Mouse (Mus musculus): ENCODE measurements around the gene Olfr330.
"Not testable (repeated sequence)": the region's sequence is repeated elsewhere in the genome, so short reads cannot be mapped to it uniquely, and the experiment has no call there.

The Olfr330 gene

DNA sequence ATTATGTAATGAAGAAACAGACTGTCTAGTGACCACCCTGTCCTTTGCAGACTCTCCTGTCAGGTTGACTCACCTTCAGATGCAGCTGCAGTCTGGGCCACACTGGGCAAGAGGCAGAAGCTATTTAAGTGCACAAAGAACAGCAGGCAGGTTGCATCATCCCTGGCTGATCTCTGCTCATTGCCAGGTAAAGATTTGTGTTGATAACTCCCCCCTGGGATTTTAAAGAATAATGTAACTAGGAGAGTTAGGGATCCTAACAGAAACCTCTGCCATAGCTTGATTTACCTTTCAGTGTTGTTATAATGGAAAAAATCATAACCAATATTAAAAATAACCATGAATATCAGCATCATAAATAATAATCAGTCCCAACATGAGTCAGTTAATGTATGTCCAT lies at the start of gene Olfr330:
TSS of gene Olfr330 (minus strand) at position 101 of the 400 bp plus-strand sequence.
- not testable (repeated sequence) for DNase-seq

DNA sequence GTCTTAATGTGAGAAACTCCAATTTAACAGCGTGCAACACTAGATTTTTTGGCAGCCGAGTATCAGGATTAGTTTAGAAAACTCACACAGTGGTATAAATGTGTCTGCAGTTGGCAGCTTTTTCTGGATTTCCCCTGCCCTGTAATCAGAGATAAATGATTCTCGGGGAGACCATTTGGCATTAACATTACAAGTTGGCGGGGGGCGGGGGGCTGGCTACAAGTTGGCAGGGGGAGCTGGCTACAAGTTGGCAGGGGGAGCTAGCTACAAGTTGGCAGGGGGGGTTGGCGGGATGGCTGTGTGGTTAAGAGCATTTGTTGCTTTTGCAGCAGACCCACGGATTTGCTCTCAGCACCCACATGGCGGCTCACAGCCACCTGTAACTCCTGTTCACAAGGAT lies 44.0 kb upstream of the Olfr330 start:
- peak; percentile 67 for DNase-seq

DNA sequence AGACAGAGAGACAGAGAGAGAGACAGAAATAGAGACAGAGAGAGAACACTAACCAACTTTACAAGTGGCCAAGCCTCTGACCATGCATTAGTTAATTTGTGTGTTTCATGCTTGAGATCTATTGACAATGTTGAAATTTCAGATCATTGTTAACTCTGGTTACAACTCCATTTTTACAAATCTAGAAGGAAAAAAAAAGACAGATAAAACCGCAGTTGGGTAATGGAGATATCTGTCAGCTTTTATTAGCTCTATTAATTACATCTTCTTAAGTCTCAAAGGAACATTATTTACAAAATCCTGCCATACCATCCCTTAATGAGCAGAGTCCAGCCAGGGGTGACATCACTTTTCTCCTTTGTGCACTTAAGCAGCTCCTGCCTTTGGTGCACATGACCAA lies 42.8 kb upstream of the Olfr330 start, which contains the start of gene Olfr325:
TSS of gene Olfr325 (plus strand) at position 301 of the 400 bp plus-strand sequence.
- no peak for DNase-seq

DNA sequence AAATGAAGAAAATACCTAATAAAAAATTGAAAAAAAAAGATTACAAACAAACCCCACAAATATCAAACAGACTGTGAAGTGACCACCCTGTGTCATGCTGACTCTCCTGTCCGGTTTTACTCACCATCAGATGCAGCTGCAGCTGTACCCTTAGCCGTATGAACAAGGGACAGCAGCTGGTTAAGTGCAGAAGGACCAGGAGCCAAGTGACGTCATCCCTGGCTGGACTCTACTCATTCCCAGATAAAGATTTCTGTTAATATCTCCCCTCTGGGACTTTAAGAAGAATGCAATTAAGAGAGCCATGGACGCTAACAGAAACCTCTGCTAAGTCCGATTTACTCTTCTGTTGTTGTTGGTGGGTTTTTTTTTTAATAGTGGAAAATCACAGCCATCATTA lies 35.8 kb upstream of the Olfr330 start, which contains the start of gene Olfr224:
TSS of gene Olfr224 (minus strand) at position 149 of the 400 bp plus-strand sequence.
- DNase-seq = no peak

DNA sequence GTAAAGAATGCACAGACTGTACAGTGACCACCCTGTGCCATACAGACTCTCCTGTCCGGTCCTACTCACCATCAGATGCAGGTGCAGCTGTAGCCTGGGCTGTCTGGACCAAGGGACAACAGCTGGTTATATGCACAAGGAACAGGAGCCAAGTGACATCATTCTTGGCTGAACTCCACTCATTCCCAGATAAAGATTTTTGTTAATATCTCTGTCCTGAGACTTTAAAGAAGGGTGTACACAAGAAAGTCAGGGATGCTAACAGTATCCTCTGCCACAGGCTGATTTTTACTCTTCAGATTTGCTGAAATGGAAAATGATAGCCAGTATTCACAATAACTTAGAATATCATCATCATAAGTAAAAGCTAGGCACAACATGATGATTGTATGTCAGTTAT lies 20.9 kb upstream of the Olfr330 start, which contains the start of gene Olfr328:
TSS of gene Olfr328 (minus strand) at position 101 of the 400 bp plus-strand sequence.
- no peak for DNase-seq

DNA sequence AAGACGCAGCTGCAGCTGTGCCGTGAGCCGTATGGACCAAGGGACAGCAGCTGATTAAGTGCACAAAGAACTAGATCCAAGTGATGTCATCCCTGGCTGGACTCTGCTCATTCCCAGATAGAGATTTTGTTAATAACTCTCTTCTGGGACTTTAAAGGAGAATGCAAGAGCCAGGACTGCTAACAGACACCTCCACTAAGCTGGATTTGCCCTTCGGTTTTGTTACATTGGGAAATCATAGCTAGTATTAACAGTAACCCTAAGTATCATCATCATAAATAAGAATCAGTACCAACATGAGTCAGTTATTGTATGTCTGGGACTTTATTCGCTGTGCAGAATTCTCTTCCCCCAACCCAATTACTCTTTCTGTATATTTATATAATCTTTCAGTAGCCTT lies 11.7 kb upstream of the Olfr330 start, which contains the start of gene Olfr329-ps:
TSS of gene Olfr329-ps (minus strand) at position 101 of the 400 bp plus-strand sequence.
- DNase-seq = no peak

DNA sequence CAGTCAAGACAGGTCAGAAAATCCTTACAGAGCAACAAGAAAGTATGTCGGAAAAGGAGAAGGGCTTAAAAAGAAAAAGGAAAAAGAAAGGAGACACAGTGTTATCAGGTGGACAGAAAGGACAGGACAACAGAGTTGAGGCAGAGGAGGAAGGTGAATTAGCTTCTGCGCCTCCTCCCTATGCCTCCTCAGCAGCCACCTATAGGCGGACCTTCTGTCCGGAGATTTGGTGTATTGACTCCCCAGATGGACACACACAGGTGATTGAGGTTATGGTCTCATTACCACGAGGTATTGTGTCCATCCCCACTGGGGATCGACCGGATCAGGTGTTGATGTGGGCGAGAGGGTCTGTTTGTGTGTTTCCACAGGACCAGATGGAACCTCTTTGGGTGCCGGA lies 14.9 kb downstream of the Olfr330 start:
- peak; percentile 8 for DNase-seq

DNA sequence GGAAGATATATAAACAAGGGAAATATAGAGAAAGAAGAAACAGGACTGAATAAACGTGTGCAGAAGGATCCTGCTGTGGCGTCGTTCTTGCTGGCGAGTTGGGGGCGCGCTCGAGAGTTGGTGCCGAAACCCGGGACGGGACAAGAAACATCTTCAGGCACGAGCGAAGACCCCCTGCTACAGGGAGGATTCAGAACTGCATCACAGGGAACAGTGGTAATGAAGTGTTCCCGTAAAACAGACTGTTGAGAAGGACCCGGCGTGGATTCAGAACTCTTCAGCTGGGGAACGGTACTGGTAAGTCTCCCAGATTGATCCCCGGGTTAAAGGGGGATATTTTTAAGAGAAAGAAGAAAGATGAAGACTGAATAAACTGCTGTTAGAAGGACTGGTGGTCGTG lies 15.7 kb downstream of the Olfr330 start:
- peak; percentile 70 for DNase-seq

DNA sequence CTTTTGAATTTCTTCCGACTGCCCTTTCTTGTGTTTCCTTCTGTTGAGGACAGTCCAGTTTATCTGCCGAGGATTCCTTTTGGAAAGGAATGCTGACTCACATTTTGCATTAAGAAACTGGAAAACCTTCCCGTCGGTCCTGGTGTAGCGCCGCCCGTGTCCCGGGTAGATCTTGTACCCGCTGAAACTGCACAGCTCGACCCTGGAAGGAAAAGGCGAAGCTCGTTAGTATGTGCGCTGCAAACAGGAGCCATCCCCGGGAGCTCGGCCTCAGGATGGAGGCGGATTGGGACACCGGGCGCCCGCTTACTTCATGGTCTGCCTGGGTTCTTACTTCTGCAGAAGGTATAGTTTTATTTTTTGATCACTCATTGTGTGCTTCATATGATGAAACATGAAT lies 25.6 kb downstream of the Olfr330 start:
- DNase-seq = not testable (repeated sequence)

DNA sequence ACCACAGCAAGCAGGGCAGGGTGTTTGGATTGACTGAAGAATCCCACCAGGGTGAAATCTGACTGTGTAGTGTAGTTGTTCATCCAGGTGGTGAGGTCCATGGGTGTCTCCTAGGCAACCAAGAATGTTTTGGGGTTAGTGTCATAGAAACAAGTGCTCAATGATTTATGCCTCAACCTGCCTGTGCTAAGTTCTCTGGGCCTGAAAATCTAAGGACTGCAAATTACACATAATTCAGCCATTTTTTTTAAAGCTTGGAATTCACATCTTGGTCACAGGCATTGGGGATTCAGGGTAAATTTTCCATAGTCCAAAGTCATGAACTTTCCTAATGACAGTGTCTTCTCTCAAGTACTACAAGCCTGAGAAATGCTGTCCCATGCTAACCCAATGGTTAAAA lies 32.2 kb downstream of the Olfr330 start, which contains the start of gene Olfr331:
TSS of gene Olfr331 (minus strand) at position 101 of the 400 bp plus-strand sequence.
- DNase-seq = not testable (repeated sequence)

DNA sequence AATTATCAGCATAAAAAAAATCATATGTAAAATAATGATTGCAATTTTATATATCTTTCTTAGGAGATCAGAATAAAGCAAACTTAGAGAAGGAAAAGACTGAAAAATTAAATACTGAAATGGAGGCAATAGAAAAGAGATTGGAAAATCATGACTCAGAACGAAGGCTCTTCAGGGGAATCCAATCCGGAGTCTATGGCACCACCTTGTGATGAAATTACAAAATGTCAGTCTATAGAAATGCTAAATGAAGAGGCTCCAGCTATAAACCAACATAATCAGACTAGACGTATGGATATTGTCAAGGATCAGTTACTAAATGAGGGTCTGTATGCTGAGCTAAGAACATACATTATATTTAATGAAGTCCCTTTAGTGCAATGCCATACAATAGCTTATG lies 35.3 kb downstream of the Olfr330 start:
- DNase-seq = no peak

DNA sequence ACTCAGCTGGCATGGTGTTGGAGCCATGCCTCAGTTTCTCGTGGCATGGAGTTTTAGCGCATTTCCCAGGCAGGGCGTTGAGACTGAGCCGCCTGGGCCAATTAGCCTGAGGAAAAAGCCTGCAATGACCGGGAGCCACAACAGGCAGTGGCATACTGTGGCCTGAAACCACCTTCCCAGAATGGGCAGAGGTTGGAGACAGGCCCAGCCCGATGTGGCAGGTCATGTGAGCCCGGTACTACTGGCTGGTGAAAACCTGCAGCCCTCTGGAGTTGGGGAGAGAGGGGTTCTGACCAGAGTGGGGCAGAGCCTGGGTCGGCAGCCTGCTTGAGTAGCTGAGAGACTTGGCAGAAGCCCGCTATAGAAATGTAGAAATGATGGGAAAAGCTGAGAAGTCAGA lies 35.9 kb downstream of the Olfr330 start:
- DNase-seq = no peak

DNA sequence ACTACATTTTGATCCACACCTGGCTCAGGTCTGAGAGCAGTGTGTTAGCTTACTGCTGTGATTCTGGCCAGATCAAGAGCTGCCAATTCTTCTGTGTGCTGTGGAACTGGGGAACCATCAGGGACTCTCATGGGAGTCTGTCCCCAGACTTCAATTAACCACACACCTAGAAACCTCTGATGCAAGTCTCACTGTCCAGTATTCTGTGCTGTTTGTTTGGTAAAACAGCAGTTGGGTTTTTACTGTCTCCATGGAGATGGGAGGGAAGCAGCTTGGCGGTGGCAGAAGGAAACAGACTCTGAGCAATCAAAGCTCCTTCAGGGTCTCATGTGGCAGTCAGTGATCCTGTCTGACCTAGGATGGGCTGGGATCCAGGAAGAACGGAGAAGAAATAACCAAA lies 42.2 kb downstream of the Olfr330 start, which contains the start of gene Olfr332:
TSS of gene Olfr332 (minus strand) at position 101 of the 400 bp plus-strand sequence.
- no peak for DNase-seq

Measured in right cerebral cortex, postnatal 4 days (tissue).